Mouse (Mus musculus): Measurements from ENCODE around the gene Pccb. TPM values are rescaled to one million over a fixed set of nuclear protein-coding genes. Genes with fewer than 3 reads are reported as not detected.

The Pccb gene
- polyA plus RNA-seq, 1 experiment from 2014 or later: 24.9 TPM

DNA sequence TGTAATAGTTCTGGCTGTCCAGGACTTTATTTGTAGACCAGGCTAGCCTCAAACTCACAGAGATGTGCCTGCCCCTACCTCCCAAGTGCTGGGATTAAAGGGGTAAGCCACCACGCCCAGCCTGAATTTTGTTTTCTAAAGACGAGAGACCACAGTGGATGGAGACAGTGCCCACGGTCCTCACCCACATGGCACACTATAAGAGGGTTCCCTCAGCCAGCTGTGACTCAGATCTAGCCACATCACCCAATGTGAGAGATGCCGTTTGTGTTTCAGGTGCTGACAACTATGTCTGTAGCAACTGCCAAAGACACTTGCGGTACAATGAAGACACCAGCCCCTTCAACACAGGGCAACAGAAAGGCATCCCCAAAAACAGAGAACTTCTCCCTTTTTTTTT lies 47.7 kb downstream of the Pccb start:
- no peak for ATAC-seq (replicated peaks; ENCODE audit: extremely low read depth, insufficient read depth, low FRiP score)
- Histone ChIP-seq H3K9me3 (replicated peaks; ENCODE audit: control insufficient read depth, low read length) (peaks cover 7% of the 10 kb centered on the region), H3K27ac (ENCODE audit: low read length) (no peak overlapping the region), H3K4me3 (ENCODE audit: low read length) (no peak overlapping the region), H3K4me2 (ENCODE audit: low read depth, low read length) (no peak overlapping the region), H3K27me3 (ENCODE audit: control insufficient read depth, insufficient read depth, low read length) (no peaks in the 10 kb centered on the region), H3K4me1 (ENCODE audit: control insufficient read depth, insufficient read depth, low read length) (no peaks in the 10 kb centered on the region), H3K36me3 (ENCODE audit: control insufficient read depth, insufficient read depth) (peaks cover 17% of the 10 kb centered on the region), H3K9ac (ENCODE audit: low read length) (no peak overlapping the region)
- 88% methylated on average over 5 of the region's 5 CpGs for WGBS

DNA sequence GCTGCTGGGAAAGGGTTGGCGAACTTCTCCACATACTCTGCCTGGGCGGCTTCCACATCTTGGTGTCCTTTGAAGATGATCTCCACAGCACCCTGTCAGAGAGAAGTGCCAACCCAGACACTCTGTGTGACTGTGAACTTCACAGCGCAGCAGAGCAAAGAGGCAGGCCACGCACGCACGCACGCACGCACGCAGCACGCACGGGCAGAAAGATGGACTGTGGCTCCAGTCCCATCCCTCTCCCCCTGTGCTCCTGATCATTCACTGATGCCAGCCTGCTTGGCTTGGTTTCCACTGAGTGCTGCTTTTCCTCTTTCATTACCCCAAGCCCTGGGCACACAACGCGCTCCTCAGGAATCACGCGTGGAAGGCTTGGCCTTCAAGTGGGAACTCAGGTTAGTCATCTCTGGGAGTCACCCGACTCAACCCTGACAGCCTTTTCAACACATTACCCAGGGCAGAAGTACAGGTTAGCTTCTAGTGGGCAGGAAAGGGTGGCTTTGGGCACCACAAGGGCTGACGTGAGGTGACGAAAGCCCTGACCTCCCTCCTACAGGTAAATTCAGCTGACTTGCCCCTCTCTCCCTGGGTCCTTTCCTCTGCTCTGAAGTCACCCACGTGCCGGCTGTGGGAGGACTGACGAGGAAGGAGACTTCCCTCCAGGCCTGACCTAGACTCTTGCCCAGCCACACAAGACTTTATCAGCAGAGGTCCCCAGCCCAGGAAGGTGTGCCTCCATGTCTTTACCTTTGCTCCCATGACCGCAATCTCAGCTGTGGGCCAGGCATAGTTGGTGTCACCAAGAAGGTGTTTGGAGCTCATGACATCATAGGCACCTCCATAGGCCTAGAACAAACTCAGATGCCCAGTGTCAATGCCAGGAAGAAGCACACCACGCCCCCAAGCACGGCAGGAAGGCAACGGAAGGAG lies 50.1 kb downstream of the Pccb start:
- Histone ChIP-seq H3K27ac (ENCODE audit: low read length) (no peak overlapping the region), H3K27me3 (ENCODE audit: control insufficient read depth, insufficient read depth, low read length) (no peaks in the 10 kb centered on the region), H3K4me1 (ENCODE audit: control insufficient read depth, insufficient read depth, low read length) (no peaks in the 10 kb centered on the region), H3K4me2 (ENCODE audit: low read depth, low read length) (no peak overlapping the region), H3K9ac (ENCODE audit: low read length) (no peak overlapping the region), H3K36me3 (ENCODE audit: control insufficient read depth, insufficient read depth) (peaks cover 17% of the 10 kb centered on the region), H3K9me3 (replicated peaks; ENCODE audit: control insufficient read depth, low read length) (peaks cover 7% of the 10 kb centered on the region), H3K4me3 (ENCODE audit: low read length) (no peak overlapping the region)
- no peak for ATAC-seq (replicated peaks; ENCODE audit: extremely low read depth, insufficient read depth, low FRiP score)
- WGBS: 95% methylated on average over 25 of the region's 25 CpGs

DNA sequence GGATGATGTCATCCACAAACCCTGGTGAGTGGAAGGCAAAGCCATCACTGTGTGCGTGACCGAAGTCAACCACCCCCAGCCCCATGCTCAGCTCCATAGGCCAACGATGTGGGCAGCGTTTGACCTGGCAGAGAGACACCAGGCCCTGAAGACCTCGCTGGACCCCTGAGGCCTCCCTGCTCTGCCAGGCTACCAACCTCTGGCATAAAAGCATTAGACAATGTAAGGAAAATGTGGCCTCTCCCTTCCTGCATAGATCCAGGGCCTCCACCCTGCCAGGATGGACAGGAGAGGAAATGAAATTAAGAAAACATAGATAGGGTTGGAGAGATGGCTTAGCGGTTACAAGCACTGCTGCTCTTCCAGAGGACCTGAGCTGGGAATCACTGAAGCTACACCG lies 51.9 kb downstream of the Pccb start:
- no peak overlapping the region for H3K9ac ChIP-seq (ENCODE audit: low read length)
- H3K36me3 ChIP-seq (ENCODE audit: control insufficient read depth, insufficient read depth): peaks cover 10% of the 10 kb centered on the region; the same call in 1 of the 2 replicates
- 80% methylated on average over 7 of the region's 7 CpGs for WGBS
- no peak for ATAC-seq (replicated peaks; ENCODE audit: extremely low read depth, insufficient read depth, low FRiP score)
- H3K27ac ChIP-seq (ENCODE audit: low read length): no peak overlapping the region
- H3K4me3 ChIP-seq (ENCODE audit: low read length): no peak overlapping the region
- no peak overlapping the region for H3K4me2 ChIP-seq (ENCODE audit: low read depth, low read length)
- no peaks in the 10 kb centered on the region for H3K9me3 ChIP-seq (replicated peaks; ENCODE audit: control insufficient read depth, low read length)
- H3K4me1 ChIP-seq (ENCODE audit: control insufficient read depth, insufficient read depth, low read length): no peaks in the 10 kb centered on the region
- H3K27me3 ChIP-seq (ENCODE audit: control insufficient read depth, insufficient read depth, low read length): no peaks in the 10 kb centered on the region

DNA sequence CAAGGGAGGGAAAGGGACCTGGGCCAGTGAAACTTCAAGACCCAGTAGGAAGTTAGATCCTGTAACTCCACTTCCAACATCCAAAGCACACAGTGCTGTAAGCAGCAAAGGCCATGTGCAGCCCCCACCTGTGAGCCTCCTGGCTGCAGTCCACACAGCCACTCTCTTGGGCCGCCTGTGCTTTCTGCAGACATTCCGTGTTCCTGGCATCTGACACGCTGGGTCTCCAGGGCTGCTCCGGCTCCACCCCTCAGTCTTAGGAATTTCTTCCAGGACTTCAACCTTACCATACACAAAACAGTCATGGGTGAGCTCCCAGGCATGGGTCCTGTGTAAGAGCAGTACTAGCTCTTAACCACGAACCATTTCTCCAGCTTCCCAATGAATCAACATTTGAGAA lies 55.4 kb downstream of the Pccb start:
- no peak for ATAC-seq (replicated peaks; ENCODE audit: extremely low read depth, insufficient read depth, low FRiP score)
- H3K9ac ChIP-seq (ENCODE audit: low read length): no peak overlapping the region
- H3K4me1 ChIP-seq (ENCODE audit: control insufficient read depth, insufficient read depth, low read length): no peaks in the 10 kb centered on the region
- no peak overlapping the region for H3K4me2 ChIP-seq (ENCODE audit: low read depth, low read length)
- 43% methylated on average over 5 of the region's 5 CpGs for WGBS
- H3K27me3 ChIP-seq (ENCODE audit: control insufficient read depth, insufficient read depth, low read length): no peaks in the 10 kb centered on the region
- no peak overlapping the region for H3K27ac ChIP-seq (ENCODE audit: low read length)
- peaks cover 3% of the 10 kb centered on the region; the same call in 1 of the 2 replicates for H3K36me3 ChIP-seq (ENCODE audit: control insufficient read depth, insufficient read depth)
- no peak overlapping the region for H3K4me3 ChIP-seq (ENCODE audit: low read length)
- H3K9me3 ChIP-seq (replicated peaks; ENCODE audit: control insufficient read depth, low read length): peaks cover 5% of the 10 kb centered on the region

DNA sequence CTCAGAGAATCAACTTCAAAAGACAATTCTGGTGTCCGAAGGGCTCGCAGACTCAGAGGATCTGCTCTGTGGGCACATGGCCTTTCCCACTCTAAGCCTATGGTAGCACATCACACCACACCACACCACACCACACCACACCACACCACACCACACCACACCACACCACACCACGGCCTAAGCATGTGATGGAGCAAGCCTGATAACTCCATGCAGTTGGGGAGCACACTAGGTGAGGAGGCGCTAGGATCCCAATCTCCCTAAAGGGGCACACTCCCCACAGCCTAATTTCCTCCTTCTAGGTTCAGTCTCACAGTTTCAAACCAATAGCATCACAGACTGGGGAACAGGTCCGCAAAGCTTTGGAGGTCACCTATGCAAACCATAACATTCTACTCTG lies 56.0 kb downstream of the Pccb start:
- Histone ChIP-seq H3K4me3 (ENCODE audit: low read length) (no peak overlapping the region), H3K4me2 (ENCODE audit: low read depth, low read length) (no peak overlapping the region), H3K4me1 (ENCODE audit: control insufficient read depth, insufficient read depth, low read length) (no peaks in the 10 kb centered on the region), H3K9ac (ENCODE audit: low read length) (no peak overlapping the region), H3K36me3 (ENCODE audit: control insufficient read depth, insufficient read depth) (peaks cover 3% of the 10 kb centered on the region; the same call in 1 of the 2 replicates), H3K27me3 (ENCODE audit: control insufficient read depth, insufficient read depth, low read length) (no peaks in the 10 kb centered on the region), H3K27ac (ENCODE audit: low read length) (no peak overlapping the region), H3K9me3 (replicated peaks; ENCODE audit: control insufficient read depth, low read length) (peaks cover 5% of the 10 kb centered on the region)
- ATAC-seq (replicated peaks; ENCODE audit: extremely low read depth, insufficient read depth, low FRiP score): no peak
- 87% methylated on average over 5 of the region's 5 CpGs for WGBS

DNA sequence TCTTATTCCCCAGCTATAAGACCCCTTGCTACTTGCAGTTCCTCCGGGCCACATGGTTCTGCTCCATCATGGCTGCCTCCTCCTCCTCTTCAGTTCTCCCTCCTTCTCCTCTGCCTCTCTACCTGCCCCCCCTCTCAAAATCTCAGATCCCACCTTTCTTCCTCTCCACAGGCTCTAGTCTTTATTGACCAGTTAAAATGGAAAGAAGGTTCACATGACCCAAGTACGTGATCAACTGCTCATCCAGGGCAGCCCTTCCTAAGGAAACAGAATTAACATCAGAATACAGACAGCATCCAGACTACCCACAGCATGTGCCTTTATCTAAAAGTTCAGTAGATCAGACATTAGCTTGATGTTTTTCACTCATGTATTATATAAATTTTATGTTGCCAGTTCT lies 65.2 kb downstream of the Pccb start:
- Histone ChIP-seq H3K27me3 (ENCODE audit: control insufficient read depth, insufficient read depth, low read length) (no peaks in the 10 kb centered on the region), H3K36me3 (ENCODE audit: control insufficient read depth, insufficient read depth) (no peaks in the 10 kb centered on the region), H3K4me2 (ENCODE audit: low read depth, low read length) (no peak overlapping the region), H3K4me3 (ENCODE audit: low read length) (no peak overlapping the region), H3K4me1 (ENCODE audit: control insufficient read depth, insufficient read depth, low read length) (no peaks in the 10 kb centered on the region), H3K27ac (ENCODE audit: low read length) (no peak overlapping the region), H3K9me3 (replicated peaks; ENCODE audit: control insufficient read depth, low read length) (no peaks in the 10 kb centered on the region), H3K9ac (ENCODE audit: low read length) (no peak overlapping the region)
- no peak for ATAC-seq (replicated peaks; ENCODE audit: extremely low read depth, insufficient read depth, low FRiP score)
- 88% methylated on average over 2 of the region's 2 CpGs for WGBS

DNA sequence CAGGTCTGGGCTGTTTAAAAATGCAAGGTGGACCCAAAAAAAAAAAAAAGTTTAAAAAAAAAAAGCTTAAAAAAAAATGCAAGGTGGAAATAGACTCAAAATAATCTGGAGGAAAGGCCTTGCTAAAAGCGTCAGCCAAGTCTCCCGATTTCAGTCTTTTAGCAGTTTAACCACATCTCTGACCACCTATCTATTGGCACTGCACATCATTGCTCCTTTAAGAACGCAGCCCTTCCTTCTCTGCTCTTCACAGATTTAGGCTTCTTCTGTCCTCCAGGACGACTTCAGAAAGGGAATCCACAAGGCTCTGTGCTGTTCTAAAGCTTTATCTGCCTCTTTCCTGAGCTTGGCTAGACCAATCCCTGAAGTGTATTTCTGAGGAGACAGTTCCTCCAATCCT lies 70.6 kb downstream of the Pccb start:
- no peaks in the 10 kb centered on the region for H3K36me3 ChIP-seq (ENCODE audit: control insufficient read depth, insufficient read depth)
- no peaks in the 10 kb centered on the region for H3K4me1 ChIP-seq (ENCODE audit: control insufficient read depth, insufficient read depth, low read length)
- WGBS: 74% methylated on average over 4 of the region's 4 CpGs
- no peaks in the 10 kb centered on the region for H3K27me3 ChIP-seq (ENCODE audit: control insufficient read depth, insufficient read depth, low read length)
- ATAC-seq (replicated peaks; ENCODE audit: extremely low read depth, insufficient read depth, low FRiP score): no peak
- no peak overlapping the region for H3K4me2 ChIP-seq (ENCODE audit: low read depth, low read length)
- no peak overlapping the region for H3K27ac ChIP-seq (ENCODE audit: low read length)
- H3K9me3 ChIP-seq (replicated peaks; ENCODE audit: control insufficient read depth, low read length): no peaks in the 10 kb centered on the region
- H3K4me3 ChIP-seq (ENCODE audit: low read length): no peak overlapping the region
- no peak overlapping the region for H3K9ac ChIP-seq (ENCODE audit: low read length)

DNA sequence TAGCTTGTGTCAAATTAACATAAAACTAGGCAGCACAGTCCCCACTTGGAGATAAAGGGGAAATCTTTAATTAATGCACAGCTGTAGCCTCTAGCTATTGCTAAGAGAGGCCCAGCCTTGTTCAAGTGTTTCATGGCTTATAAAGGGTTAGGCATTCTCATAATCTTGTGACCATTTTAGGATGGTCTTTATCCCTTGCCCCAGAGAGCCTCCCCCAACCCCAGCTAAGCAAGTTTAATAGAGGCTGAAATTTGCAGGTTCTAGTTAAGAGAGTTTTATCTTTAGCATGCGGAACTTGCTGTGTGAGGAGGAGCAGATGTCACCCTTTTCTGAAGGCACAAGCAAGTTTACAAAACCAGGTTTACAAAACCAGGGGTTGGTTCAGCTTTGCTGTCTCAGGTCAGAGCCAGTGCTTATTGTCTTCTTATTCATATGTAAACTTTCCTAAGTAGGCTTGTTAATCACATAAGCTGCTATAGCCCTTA lies 71.2 kb downstream of the Pccb start:
- Histone ChIP-seq H3K27ac (ENCODE audit: low read length) (no peak overlapping the region), H3K4me2 (ENCODE audit: low read depth, low read length) (no peak overlapping the region), H3K4me1 (ENCODE audit: control insufficient read depth, insufficient read depth, low read length) (no peaks in the 10 kb centered on the region), H3K36me3 (ENCODE audit: control insufficient read depth, insufficient read depth) (peaks cover 3% of the 10 kb centered on the region; the same call in 1 of the 2 replicates), H3K27me3 (ENCODE audit: control insufficient read depth, insufficient read depth, low read length) (no peaks in the 10 kb centered on the region), H3K4me3 (ENCODE audit: low read length) (no peak overlapping the region), H3K9ac (ENCODE audit: low read length) (no peak overlapping the region), H3K9me3 (replicated peaks; ENCODE audit: control insufficient read depth, low read length) (no peaks in the 10 kb centered on the region)
- ATAC-seq (replicated peaks; ENCODE audit: extremely low read depth, insufficient read depth, low FRiP score): no peak
- 70% methylated on average over 1 of the region's 1 CpGs for WGBS

DNA sequence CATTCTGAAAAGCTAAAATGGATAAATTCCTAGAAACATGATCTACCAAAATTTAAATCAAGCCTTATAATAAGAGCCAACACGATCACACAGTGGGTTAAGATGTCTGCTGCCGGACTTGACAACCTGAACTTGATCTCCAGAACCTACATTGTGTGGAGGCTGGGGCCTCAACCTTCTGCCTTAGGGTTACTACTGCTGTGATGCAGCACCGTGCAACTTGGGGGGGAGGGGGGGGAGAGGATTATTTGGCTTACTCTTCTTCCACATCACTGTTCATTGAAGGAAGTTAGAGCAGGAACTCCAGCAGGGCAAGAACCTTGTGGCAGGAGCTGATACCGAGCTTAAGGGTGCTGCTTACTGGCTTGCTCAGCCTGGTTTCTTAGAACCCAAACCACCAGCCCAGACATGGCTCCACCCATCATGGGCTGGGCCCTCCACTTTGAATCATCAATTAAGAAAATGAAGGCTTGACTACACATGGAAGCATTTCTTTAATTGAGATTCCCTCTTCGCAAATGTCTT lies 71.7 kb downstream of the Pccb start:
- no peak overlapping the region for H3K4me3 ChIP-seq (ENCODE audit: low read length)
- no peak overlapping the region for H3K4me2 ChIP-seq (ENCODE audit: low read depth, low read length)
- WGBS: 73% methylated on average over 5 of the region's 5 CpGs
- no peak overlapping the region for H3K9ac ChIP-seq (ENCODE audit: low read length)
- no peak overlapping the region for H3K27ac ChIP-seq (ENCODE audit: low read length)
- no peaks in the 10 kb centered on the region for H3K27me3 ChIP-seq (ENCODE audit: control insufficient read depth, insufficient read depth, low read length)
- H3K4me1 ChIP-seq (ENCODE audit: control insufficient read depth, insufficient read depth, low read length): no peaks in the 10 kb centered on the region
- ATAC-seq (replicated peaks; ENCODE audit: extremely low read depth, insufficient read depth, low FRiP score): no peak
- peaks cover 4% of the 10 kb centered on the region; the same call in 1 of the 2 replicates for H3K36me3 ChIP-seq (ENCODE audit: control insufficient read depth, insufficient read depth)
- no peaks in the 10 kb centered on the region for H3K9me3 ChIP-seq (replicated peaks; ENCODE audit: control insufficient read depth, low read length)
